Mouse (Mus musculus): ENCODE data around the gene Abhd15. TPM values are rescaled to one million over a fixed set of nuclear protein-coding genes. Genes with fewer than 3 reads are reported as not detected.

The Abhd15 gene
- total RNA-seq, 2 experiments from 2014 or later: 2.0 to 2.7 TPM

GRCm38 (mm10) chr11:77492311-77492871 lies 22.5 kb upstream of the Abhd15 start:
- DNase-seq: no peak
- intact Hi-C loops (cut with DNase I): loop anchor here (5.0 kb wide), 1 partner anchor 175 kb away; no protein-coding TSS in a partner anchor

DNA sequence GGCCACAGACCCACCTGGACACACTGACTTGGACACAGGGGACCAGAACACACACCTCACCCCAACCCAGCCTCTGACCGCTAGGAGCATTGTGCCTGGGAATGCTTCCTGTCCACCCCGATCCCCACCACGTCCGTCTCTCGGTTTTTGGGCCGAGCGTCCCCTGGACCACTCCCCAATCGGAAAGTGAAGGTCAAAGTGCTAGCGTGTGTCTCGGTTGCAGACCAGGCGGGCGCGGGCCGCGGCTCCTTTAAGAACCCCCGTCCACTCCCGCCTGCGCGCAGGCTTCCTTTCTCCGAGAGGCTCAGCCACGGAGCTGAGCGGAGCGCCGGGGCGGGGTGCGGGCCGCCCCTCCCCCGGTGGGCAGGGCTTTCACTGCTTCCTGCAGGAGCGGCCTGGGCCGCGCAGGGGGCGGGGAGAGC lies 22.0 kb upstream of the Abhd15 start:
- intact Hi-C loops (cut with DNase I): loop anchor here (5.0 kb wide), 1 partner anchor 176 kb away; no protein-coding TSS in a partner anchor
- peak; percentile 95 to 96 for DNase-seq

DNA sequence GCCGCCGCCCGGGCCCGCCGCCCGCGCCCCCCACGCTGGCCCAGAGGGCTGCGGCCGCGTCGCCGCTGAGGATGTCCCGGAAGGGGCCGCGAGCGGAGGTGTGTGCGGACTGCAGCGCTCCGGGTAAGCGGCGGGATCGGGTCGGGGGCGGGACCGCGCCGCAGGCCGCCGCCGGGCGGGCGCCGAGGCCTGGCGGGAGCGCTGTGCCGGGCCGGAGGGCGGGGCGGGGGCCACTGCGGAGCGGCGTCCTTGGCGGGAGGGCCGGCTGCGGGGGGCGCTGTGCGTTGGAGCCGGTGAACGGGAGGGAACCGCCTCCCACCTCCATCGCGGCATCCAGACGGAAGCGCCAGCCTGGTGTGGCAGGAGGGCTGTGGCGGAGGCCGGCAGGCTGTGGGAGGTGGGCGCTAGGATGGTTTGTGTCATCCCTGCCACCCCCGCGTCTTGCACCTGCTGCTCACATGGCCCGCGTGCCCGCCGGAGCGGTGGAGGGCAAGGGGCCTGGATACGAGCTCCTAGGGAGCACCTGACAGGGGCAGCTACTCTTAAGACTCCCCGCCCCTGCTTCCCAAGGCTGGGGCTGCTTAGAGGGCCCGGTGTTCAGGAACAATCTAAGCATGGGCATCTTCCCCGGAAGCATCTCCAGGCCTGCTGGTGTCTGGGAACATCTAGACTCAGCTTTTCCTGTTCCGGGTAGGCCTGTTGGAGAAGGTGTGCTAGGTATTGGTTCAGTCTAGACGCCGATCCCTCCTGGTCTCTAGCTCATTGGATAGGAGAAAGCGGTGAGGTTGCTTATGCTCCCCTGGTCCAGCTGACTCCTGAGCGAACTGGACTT lies 21.2 kb upstream of the Abhd15 start, which contains the start of gene Git1:
Gene Git1, plus strand, starts transcription at position 51 of the 832 bp plus-strand sequence.
- peak; percentile 64 to 66 for DNase-seq
- intact Hi-C loops (cut with DNase I): loop anchor here (5.0 kb wide), 1 partner anchor 176 kb away; no protein-coding TSS in a partner anchor

GRCm38 (mm10) chr11:77494344-77494676 lies 20.6 kb upstream of the Abhd15 start:
- DNase-seq: no peak
- intact Hi-C loops (cut with DNase I): loop anchor here (5.0 kb wide), 1 partner anchor 177 kb away; no protein-coding TSS in a partner anchor

DNA sequence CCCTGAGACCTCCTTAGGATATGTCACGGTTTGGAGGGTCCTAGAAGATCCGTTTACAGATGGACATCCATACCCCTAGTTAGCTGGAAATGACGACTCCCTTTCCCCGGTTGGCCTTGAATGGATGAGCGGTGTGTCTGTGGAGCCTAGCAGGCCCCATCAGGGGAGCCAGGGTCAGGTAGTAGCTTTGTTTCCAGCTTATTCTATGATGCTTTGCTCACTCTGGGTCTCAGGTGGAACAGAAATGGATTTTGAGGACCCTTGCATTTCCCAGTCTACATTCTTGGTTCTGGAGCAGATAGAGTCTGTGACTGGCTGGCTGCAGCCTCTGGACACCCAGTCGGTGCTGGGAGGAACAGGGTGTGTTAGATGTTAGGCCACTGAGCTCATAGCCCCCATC lies 20.1 kb upstream of the Abhd15 start:
- DNase-seq: no peak
- intact Hi-C loops (cut with DNase I): loop anchor here (5.0 kb wide), 1 partner anchor 177 kb away; no protein-coding TSS in a partner anchor

DNA sequence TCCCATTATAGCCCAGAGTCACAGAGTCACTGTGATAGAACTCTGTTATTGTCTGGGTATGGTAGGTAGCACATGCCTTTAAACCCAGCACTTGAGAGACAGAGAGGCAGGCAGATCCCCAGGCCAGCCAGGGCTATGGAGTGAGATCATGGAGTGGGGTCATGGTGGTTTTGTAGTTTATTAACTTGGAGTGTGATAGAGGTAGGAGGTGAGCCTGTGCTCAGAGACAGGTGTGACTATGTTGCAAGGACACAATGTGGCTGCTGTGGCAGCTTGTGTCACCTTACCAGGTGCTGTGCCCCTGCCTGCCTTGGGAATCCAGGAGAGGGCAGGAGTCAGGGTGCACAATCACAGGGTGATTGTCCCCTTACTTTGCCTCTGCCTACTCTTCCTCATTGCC lies 19.4 kb upstream of the Abhd15 start:
- DNase-seq: no peak
- intact Hi-C loops (cut with DNase I): no loop called here

DNA sequence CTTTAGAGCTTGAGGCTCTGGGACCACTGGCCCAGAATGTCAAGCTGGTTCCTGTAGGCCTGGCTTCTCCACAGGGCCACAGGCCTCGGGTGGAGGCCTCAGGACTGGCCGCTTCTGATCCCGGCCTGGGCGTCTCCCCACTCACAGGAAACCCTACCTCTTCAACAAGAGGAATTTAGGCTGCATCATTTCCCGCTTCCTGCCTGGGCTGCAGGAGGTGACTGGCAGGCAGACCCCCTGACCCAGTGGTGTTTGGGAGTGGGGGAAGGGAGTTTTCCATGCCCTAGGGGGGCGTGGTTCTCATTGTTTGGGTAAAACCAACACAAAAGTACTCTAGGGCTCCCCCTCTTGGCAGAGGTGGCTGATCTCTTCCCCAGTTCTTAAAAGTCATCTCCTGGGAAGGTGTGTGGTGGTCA lies 17.6 kb upstream of the Abhd15 start:
- intact Hi-C loops (cut with DNase I): no loop called here

DNA sequence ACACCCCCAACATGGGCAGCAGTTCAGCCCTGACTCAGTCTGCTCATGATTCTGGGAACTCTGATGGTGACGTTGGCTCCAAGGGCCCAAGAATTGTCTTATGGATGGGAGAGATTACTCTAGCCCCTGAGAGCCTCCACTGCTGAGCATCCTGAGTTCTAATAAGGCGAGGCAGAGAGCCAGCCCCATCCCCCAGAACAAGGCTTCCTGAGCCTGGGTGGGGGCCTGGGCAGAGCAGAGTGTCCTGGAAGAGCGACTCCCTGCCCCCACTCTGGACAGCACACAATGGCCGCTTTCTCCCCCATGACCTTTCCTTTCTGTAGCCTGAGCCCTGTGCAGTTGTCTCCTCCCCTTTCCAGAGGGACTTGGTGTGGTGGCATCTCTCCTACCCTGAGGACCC lies 17.1 kb upstream of the Abhd15 start:
- intact Hi-C loops (cut with DNase I): no loop called here
- peak; percentile 53 to 65 for DNase-seq

More for the DNA sequence above, 17.6 kb upstream of the Abhd15 start:
- peak; percentile 68 to 82 for DNase-seq

GRCm38 (mm10) chr11:77498261-77499139 lies 16.4 kb upstream of the Abhd15 start:
- intact Hi-C loops (cut with DNase I): no loop called here
- no peak for DNase-seq

GRCm38 (mm10) chr11:77499354-77499753 lies 15.6 kb upstream of the Abhd15 start:
- intact Hi-C loops (cut with DNase I): no loop called here
- DNase-seq: peak in 1 of 2 experiments; percentile 30

DNA sequence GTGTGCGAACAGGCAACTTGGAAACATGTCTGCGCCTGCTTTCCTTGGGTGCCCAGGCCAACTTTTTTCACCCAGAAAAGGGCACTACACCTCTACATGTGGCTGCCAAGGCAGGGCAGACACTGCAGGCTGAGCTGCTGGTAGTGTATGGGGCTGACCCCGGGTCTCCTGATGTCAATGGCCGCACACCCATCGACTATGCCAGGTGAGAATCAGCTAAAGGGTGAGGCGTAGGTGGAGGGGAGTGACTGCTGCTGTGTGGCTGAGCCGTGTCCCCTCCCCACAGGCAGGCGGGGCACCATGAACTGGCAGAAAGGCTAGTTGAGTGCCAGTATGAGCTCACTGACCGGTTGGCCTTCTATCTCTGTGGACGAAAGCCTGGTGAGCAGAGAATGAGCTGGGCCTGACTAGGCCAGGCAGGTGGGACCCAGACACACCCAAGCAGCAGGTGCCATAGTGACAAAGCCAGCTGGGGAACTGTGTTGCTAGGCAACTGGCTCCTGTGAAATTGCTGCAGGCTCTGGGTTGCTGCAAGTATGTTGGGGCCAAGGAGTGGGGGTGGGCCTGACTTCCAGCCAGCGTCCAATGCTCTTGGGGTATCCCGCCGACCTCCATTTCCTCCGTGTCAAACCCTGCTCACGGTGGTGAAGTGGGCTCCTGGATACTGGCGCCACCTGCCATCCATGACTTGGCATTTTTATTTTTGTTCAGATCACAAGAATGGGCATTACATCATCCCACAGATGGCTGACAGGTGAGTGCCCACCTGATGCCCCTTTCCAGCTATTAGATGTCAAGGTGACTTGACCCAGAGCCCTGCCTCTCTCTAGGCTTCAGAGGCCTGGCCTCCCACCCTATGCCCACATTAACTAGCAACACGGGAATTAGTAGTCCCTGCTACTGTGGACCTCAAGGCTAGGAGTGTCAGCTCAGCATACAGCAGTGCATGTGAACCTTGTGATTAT lies 14.3 kb upstream of the Abhd15 start:
- intact Hi-C loops (cut with DNase I): loop anchor here (1.0 to 10.0 kb wide), 2 partner anchors 9 to 294 kb away; no protein-coding TSS in a partner anchor

DNA sequence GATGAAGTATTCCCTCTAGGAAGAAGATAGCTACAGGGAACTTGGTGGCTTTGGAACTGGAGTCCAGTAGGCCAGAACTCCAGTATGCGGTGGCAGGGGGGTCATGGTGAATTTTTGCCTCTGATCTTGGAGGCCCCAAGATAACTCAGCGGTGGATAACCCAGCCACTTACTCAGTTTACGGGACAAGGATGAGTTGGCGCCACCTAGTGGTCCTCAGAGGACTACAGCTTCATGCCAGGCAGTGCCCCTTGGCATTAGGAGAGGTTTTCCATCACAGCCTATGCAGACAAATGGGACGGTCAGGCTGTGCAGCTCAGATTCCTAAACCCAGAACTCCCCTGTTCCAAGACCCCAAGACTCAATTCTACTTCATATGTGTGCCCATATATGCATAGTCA lies 13.5 kb upstream of the Abhd15 start:
- intact Hi-C loops (cut with DNase I): loop anchor here (1.0 to 10.0 kb wide), 2 partner anchors 10 to 293 kb away; no protein-coding TSS in a partner anchor
- DNase-seq: peak; percentile 78 to 84

More for the DNA sequence above, 14.3 kb upstream of the Abhd15 start:
- no peak for DNase-seq

DNA sequence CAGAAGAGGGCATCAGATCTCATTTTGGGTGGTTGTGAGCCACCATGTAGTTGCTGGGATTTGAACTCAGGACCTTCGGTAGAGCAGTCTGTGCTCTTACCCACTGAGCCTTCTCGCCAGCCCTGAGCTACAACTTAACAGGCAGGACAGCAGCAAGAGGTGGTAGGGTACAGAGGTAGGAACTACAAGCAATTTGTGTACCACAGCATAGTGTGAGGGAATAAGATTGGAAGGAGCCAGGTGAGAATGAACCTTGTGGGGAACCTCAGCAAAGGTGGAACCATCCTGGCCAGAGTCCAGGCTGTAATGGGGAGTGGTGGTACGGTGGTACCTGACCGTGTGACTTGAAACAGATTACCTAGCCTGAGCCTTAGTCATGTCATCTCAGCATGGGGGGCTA lies 12.9 kb upstream of the Abhd15 start:
- intact Hi-C loops (cut with DNase I): loop anchor here (1.0 to 10.0 kb wide), 2 partner anchors 11 to 293 kb away; no protein-coding TSS in a partner anchor
- DNase-seq: no peak

- DNase-seq: no peak
- intact Hi-C loops (cut with DNase I): loop anchor here (10.0 kb wide), 1 partner anchor 292 kb away; no protein-coding TSS in a partner anchor
Measured at GRCm38 (mm10) chr11:77502481-77502880, 12.4 kb upstream of the Abhd15 start.

- intact Hi-C loops (cut with DNase I): loop anchor here (10.0 kb wide), 1 partner anchor 291 kb away; no protein-coding TSS in a partner anchor
- peak in 1 of 2 experiments; percentile 62 for DNase-seq
Measured at GRCm38 (mm10) chr11:77503511-77503910, 11.4 kb upstream of the Abhd15 start.

GRCm38 (mm10) chr11:77504377-77504776 lies 10.5 kb upstream of the Abhd15 start:
- intact Hi-C loops (cut with DNase I): loop anchor here (10.0 kb wide), 1 partner anchor 290 kb away; no protein-coding TSS in a partner anchor
- DNase-seq: no peak

- DNase-seq: no peak
- intact Hi-C loops (cut with DNase I): loop anchor here (5.0 to 10.0 kb wide), 2 partner anchors 122 to 289 kb away; no protein-coding TSS in a partner anchor
Measured at GRCm38 (mm10) chr11:77505291-77505980, 9.5 kb upstream of the Abhd15 start.

DNA sequence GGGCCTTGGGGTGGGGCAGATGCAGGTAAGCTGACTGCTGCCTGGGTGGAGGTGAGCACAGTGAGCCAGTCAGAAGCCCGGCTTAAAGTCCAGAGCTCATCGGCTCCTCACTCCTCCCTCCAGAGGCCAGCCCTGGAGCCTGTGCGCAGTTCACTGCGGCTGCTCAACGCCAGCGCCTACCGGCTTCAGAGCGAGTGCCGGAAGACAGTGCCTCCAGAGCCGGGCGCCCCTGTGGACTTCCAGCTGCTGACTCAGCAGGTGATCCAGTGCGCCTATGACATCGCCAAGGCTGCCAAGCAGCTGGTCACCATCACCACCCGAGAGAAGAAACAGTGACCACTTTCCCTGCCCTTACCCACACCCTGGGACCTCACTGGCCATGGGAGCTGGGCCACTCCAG lies 8.6 kb upstream of the Abhd15 start:
- no peak for DNase-seq

More for the DNA sequence above, 8.6 kb upstream of the Abhd15 start:
- intact Hi-C loops (cut with DNase I): loop anchor here (5.0 to 10.0 kb wide), 2 partner anchors 121 to 289 kb away; no protein-coding TSS in a partner anchor
